Mouse (Mus musculus) ES-E14 (cell line): ENCODE results near the gene Zmynd19.

Source experiments
- CHD2 ChIP-seq: IDR thresholded peaks from 2 replicates; pipeline ENCODE4 v1.6.1; 2014; ENCODE audit warnings: mild to moderate bottlenecking, low read depth, low read length, inconsistent platforms
- MAFK ChIP-seq: IDR thresholded peaks from 2 replicates; pipeline ENCODE4 v1.6.1; 2014; ENCODE audit warnings: mild to moderate bottlenecking, low read depth, low read length, inconsistent platforms; ENCODE audit not compliant: insufficient read depth
- ZC3H11A ChIP-seq: IDR thresholded peaks from 2 replicates; pipeline ENCODE4 v1.6.1; 2012; ENCODE audit warnings: low read depth, mild to moderate bottlenecking, inconsistent platforms, low read length, borderline replicate concordance

GRCm38 (mm10) chr2:24904823-24905652 lies 44.6 kb upstream of the Zmynd19 start:
- TF ChIP-seq ZC3H11A = no peak
- no peak for TF ChIP-seq CHD2
- TF ChIP-seq MAFK = no peak
